Mouse (Mus musculus): Measurements from ENCODE around the gene Rce1.

GRCm38 (mm10) chr19:4589081-4589480 lies 36.4 kb downstream of the Rce1 start:
- TF ChIP-seq EP300 (IDR thresholded peaks at IDR 0.05; ENCODE audit: insufficient read depth, low read depth, low read length) (no peak), CTCF (IDR thresholded peaks at IDR 0.05) (peak; percentile 57)
